ENCODE assay signal across 13 mouse cellular contexts in genomic region chr10:59589856-59590255, GRCm38 (mm10). TPM values are rescaled to one million over a fixed set of nuclear protein-coding genes. Genes with fewer than 3 reads are reported as not detected.
A peak's percentile ranks its signal among the peaks of the same experiment; 100 is the strongest.
DNase-seq lines count a peak whose midpoint lies in the region; ATAC-seq and TF ChIP-seq lines count a peak whose summit lies in the region.
"Had no signal": no experiment of that assay in that cellular context is flagged by ENCODE, and none has a peak within 500 bp of the region (broad histone marks: within the 10 kb centered on the region; RNA-seq: fewer than 3 reads in every experiment).

No protein-coding gene starts in this region.

- H3K4me2 ChIP-seq in heart, embryonic 15.5 days = peak overlapping the region; percentile 40
- H3K4me2 ChIP-seq in CH12.LX (ENCODE audit: insufficient read depth, low read depth, poor library complexity, severe bottlenecking) = peak overlapping the region; percentile 59
- peak overlapping the region; percentile 43 for H3K4me2 ChIP-seq in liver, embryonic 15.5 days
- H3K4me2 ChIP-seq: embryonic facial prominence, embryonic 13.5 days; hindbrain, embryonic 12.5 days; kidney, embryonic 15.5 days; midbrain, embryonic 13.5 days had no signal

- peak overlapping the region; percentile 16; the same call in 1 of the 2 replicates for H3K4me3 ChIP-seq in heart, embryonic 15.5 days
- peak overlapping the region in 1 of 3 experiments; percentile 32 for H3K4me3 ChIP-seq in CH12.LX (replicated peaks in 1 of 3; ENCODE audit: low read depth in 2 of 3, low read length in 2 of 3, poor library complexity in 1 of 3)
- 0 out of 2 replicates have a peak overlapping the region, but pooled peaks have one; percentile 7 for H3K4me3 ChIP-seq in liver, embryonic 15.5 days (replicated peaks)
- H3K4me3 ChIP-seq: embryonic facial prominence, embryonic 13.5 days; hindbrain, embryonic 12.5 days; kidney, embryonic 15.5 days; midbrain, embryonic 13.5 days had no signal

- TF ChIP-seq EP300 in CH12.LX (IDR thresholded peaks at IDR 0.05; ENCODE audit: low read length) = no peak

- no peak for TF ChIP-seq RAD21 in CH12.LX (IDR thresholded peaks at IDR 0.05; ENCODE audit: low read depth, low read length)

- no peak for TF ChIP-seq CTCF in CH12.LX (conservative IDR thresholded peaks at IDR 0.05 in 1 of 2, IDR thresholded peaks at IDR 0.05 in 1 of 2; ENCODE audit: low read depth in 2 of 2, low read length in 2 of 2)

- WGBS in heart, embryonic 15.5 days = 58% methylated on average over 13 of the region's 13 CpGs
- 42% methylated on average over 13 of the region's 13 CpGs for WGBS in liver, embryonic 15.5 days (ENCODE audit: insufficient replicate concordance)

- H3K27ac ChIP-seq in heart, embryonic 15.5 days = no peak overlapping the region
- H3K27ac ChIP-seq in CH12.LX (ENCODE audit: insufficient read depth, low read depth) = no peak overlapping the region
- H3K27ac ChIP-seq in liver, embryonic 15.5 days (replicated peaks) = no peak overlapping the region
- H3K27ac ChIP-seq: embryonic facial prominence, embryonic 13.5 days; hindbrain, embryonic 12.5 days; kidney, embryonic 15.5 days; midbrain, embryonic 13.5 days had no signal

- DNase-seq in heart, postnatal 4 days = no peak
- no peak for DNase-seq in CH12.LX (ENCODE audit: extremely low read depth)
- DNase-seq in right cerebral cortex, postnatal 36 days (ENCODE audit: low spot score in 2 of 2) = no peak
- no peak for DNase-seq in ovary, postnatal 36 days (ENCODE audit: low spot score)
- no peak for DNase-seq in kidney, postnatal 14 days

- dilution Hi-C loops in CH12.LX (cut with MboI; ENCODE audit: extremely low pct_ligation_motif_present, extremely low pct_unique_long_range_greater_than_20kb, low sequenced_read_pairs) = no loop called here

- H3K9me3 ChIP-seq in heart, embryonic 15.5 days (replicated peaks) = no peaks in the 10 kb centered on the region
- no peaks in the 10 kb centered on the region for H3K9me3 ChIP-seq in CH12.LX (replicated peaks; ENCODE audit: low read length)
- no peaks in the 10 kb centered on the region for H3K9me3 ChIP-seq in liver, embryonic 15.5 days (replicated peaks)
- H3K9me3 ChIP-seq: embryonic facial prominence, embryonic 13.5 days; hindbrain, embryonic 12.5 days; kidney, embryonic 15.5 days; midbrain, embryonic 13.5 days had no signal

- in situ Hi-C loops in CH12.LX (cut with MboI; ENCODE audit: low pct_ligation_motif_present, low pct_unique_long_range_greater_than_20kb, low sequenced_read_pairs) = no loop called here

- no peak overlapping the region for H3K9ac ChIP-seq in heart, embryonic 15.5 days
- peak overlapping the region; percentile 10; the same call in 1 of the 2 replicates for H3K9ac ChIP-seq in CH12.LX (ENCODE audit: insufficient read depth, low read depth)
- no peak overlapping the region for H3K9ac ChIP-seq in liver, embryonic 15.5 days
- H3K9ac ChIP-seq: embryonic facial prominence, embryonic 13.5 days; hindbrain, embryonic 12.5 days; kidney, embryonic 15.5 days; midbrain, embryonic 13.5 days had no signal

- no peaks in the 10 kb centered on the region for H3K27me3 ChIP-seq in heart, embryonic 15.5 days
- no peaks in the 10 kb centered on the region for H3K27me3 ChIP-seq in CH12.LX (replicated peaks)
- H3K27me3 ChIP-seq in liver, embryonic 15.5 days = no peaks in the 10 kb centered on the region
- H3K27me3 ChIP-seq: embryonic facial prominence, embryonic 13.5 days; hindbrain, embryonic 12.5 days; kidney, embryonic 15.5 days; midbrain, embryonic 13.5 days had no signal

- H3K36me3 ChIP-seq in heart, embryonic 15.5 days = no peaks in the 10 kb centered on the region
- H3K36me3 ChIP-seq in CH12.LX (replicated peaks in 1 of 2; ENCODE audit: control insufficient read depth in 1 of 2, insufficient read depth in 1 of 2, low read length in 1 of 2) = peaks cover 0 to 2% of the 10 kb centered on the region in 2 experiments
- H3K36me3 ChIP-seq in liver, embryonic 15.5 days (replicated peaks) = no peaks in the 10 kb centered on the region; the same call in 1 of the 2 replicates
- H3K36me3 ChIP-seq: embryonic facial prominence, embryonic 13.5 days; hindbrain, embryonic 12.5 days; kidney, embryonic 15.5 days; midbrain, embryonic 13.5 days had no signal

- ATAC-seq in heart, embryonic 15.5 days (replicated peaks; ENCODE audit: insufficient number of reproducible peaks, insufficient read depth, low FRiP score, low read depth) = no peak
- no peak for ATAC-seq in liver, embryonic 15.5 days (ENCODE audit: insufficient read depth)
- ATAC-seq in megakaryocyte progenitor cell, adult 5-6 weeks (replicated peaks; ENCODE audit: poor library complexity) = peak; percentile 59
- ATAC-seq: midbrain, embryonic 13.5 days had no signal

- no peak for TF ChIP-seq POLR2A in CH12.LX (IDR thresholded peaks at IDR 0.05; ENCODE audit: low read depth, low read length)

- H3K4me1 ChIP-seq in heart, embryonic 15.5 days (replicated peaks) = peaks cover 5% of the 10 kb centered on the region; the same call in 1 of the 2 replicates
- H3K4me1 ChIP-seq in CH12.LX (ENCODE audit: control insufficient read depth in 1 of 2, insufficient read depth in 2 of 2) = peaks cover 15 to 36% of the 10 kb centered on the region in 2 experiments
- 0 out of 2 replicates have a peak, but pooled peaks cover 7% of the 10 kb centered on the region for H3K4me1 ChIP-seq in liver, embryonic 15.5 days (replicated peaks)
- H3K4me1 ChIP-seq: embryonic facial prominence, embryonic 13.5 days; hindbrain, embryonic 12.5 days; midbrain, embryonic 13.5 days had no signal

- no peaks in the 10 kb centered on the region for H3K79me2 ChIP-seq in CH12.LX (replicated peaks; ENCODE audit: control insufficient read depth, extremely low read depth, insufficient read depth, poor library complexity, severe bottlenecking)

TF ChIP-seq in CH12.LX, 34 proteins besides CTCF, POLR2A, EP300 and RAD21:
- no peak for TF ChIP-seq TCF12 (IDR thresholded peaks at IDR 0.05; ENCODE audit: low read depth, low read length)
- no peak for TF ChIP-seq UBTF (IDR thresholded peaks at IDR 0.05; ENCODE audit: low read depth, low read length)
- no peak for TF ChIP-seq NELFE (IDR thresholded peaks at IDR 0.05; ENCODE audit: low read depth, low read length)
- no peak for TF ChIP-seq ZC3H11A (IDR thresholded peaks at IDR 0.05; ENCODE audit: low read depth, low read length)
- no peak for TF ChIP-seq E2F4 (IDR thresholded peaks at IDR 0.05; ENCODE audit: insufficient replicate concordance, low read depth, low read length)
- TF ChIP-seq BHLHE40 (IDR thresholded peaks at IDR 0.05; ENCODE audit: low read depth, low read length) = no peak
- TF ChIP-seq JUN (IDR thresholded peaks at IDR 0.05; ENCODE audit: insufficient read depth, low read depth, low read length) = no peak

RNA-seq across cellular contexts. Expression of gene Gm10322, which starts 26.0 kb away (rescaled TPM):
- polyA plus RNA-seq in heart, embryonic 15.5 days (2015; fragmentation: Nextera tagmentation; extraction: Ambion mirVana) = not detected in 2 replicates
- not detected for total RNA-seq in heart, postnatal 4 days (2021)
- total RNA-seq in CH12.LX (2012; rRNA removed) (0.63 TPM in 1 of 2 replicates, not detected in the other), CH12.LX (2014; rRNA removed) (not detected in 2 replicates)
- not detected in 2 replicates for polyA plus RNA-seq in CH12.LX (2012; ENCODE audit: insufficient read length, low read depth)
- not detected in 2 replicates for polyA plus RNA-seq in liver, embryonic 15.5 days (2015; fragmentation: Nextera tagmentation; extraction: Ambion mirVana)
- total RNA-seq in megakaryocyte progenitor cell, adult 5-6 weeks (2015) = not detected in 2 replicates
- total RNA-seq in megakaryocyte progenitor cell, adult 5-6 weeks (2017) = not detected in 2 replicates
- total RNA-seq: left cerebral cortex, postnatal 10 days had no signal
- polyA plus RNA-seq: embryonic facial prominence, embryonic 13.5 days; hindbrain, embryonic 12.5 days; kidney, embryonic 15.5 days; midbrain, embryonic 13.5 days had no signal

RNA-seq across cellular contexts. Expression of gene Mcu, which starts 26.6 kb away (rescaled TPM):
- 22.0 and 24.2 TPM in 2 replicates for polyA plus RNA-seq in heart, embryonic 15.5 days (2015; fragmentation: Nextera tagmentation; extraction: Ambion mirVana)
- 10 to 100 TPM; 27.9 to 32.6 TPM for total RNA-seq in heart, postnatal 4 days (2021)
- total RNA-seq in CH12.LX (2012; rRNA removed) (4.8 and 5.3 TPM in 2 replicates), CH12.LX (2014; rRNA removed) (4.8 and 5.7 TPM in 2 replicates)
- polyA plus RNA-seq in CH12.LX (2012; ENCODE audit: insufficient read length, low read depth) = 3.5 and 4.9 TPM in 2 replicates
- polyA plus RNA-seq in liver, embryonic 15.5 days (2015; fragmentation: Nextera tagmentation; extraction: Ambion mirVana) = 9.7 and 10.2 TPM in 2 replicates
- 39.5 and 43.0 TPM in 2 replicates for total RNA-seq in megakaryocyte progenitor cell, adult 5-6 weeks (2015)
- 57.3 and 60.1 TPM in 2 replicates for total RNA-seq in megakaryocyte progenitor cell, adult 5-6 weeks (2017)

Comparison
In these comparisons a context has a peak if more than half of its experiments do, and no peak if none do; other contexts are left out.
1. RNA of gene Mcu, which starts 26.6 kb away (total RNA-seq): 39.5 to 60.1 TPM in megakaryocyte progenitor cell, adult 5-6 weeks and 27.9 to 32.6 TPM in heart, postnatal 4 days; 4.8 to 5.7 TPM in CH12.LX; every median in the first group is over 4 times any median in the second.
2. Peak in every context shown above with its lines, with median percentiles within 50 percentile points of each other: H3K4me2 ChIP-seq.